Mouse (Mus musculus) T-helper 17 cell (primary cell): ENCODE results near the gene Rhbdl3.
"Not testable (repeated sequence)": the region's sequence is repeated elsewhere in the genome, so short reads cannot be mapped to it uniquely, and the experiment has no call there.

Experiments
- in situ Hi-C, 2 experiments: fragments of 300-600 bp; cut with MboI, MseI; formaldehyde crosslinking; loops; 1 replicate in 1 of 2; 2 replicates in 1 of 2; pipeline ENCODE4 v1.15.1; 2025; ENCODE audit warnings: high pct_unique_total_duplicates in 2 of 2

Gene Rhbdl3

GRCm38 (mm10) chr11:80312049-80312448, 11.3 kb downstream of the Rhbdl3 start:
- in situ Hi-C loops: no loop called here

GRCm38 (mm10) chr11:80312565-80312964, 11.9 kb downstream of the Rhbdl3 start:
- in situ Hi-C loops: no loop called here

GRCm38 (mm10) chr11:80313462-80313861, 12.8 kb downstream of the Rhbdl3 start:
- in situ Hi-C loops: no loop called here

GRCm38 (mm10) chr11:80313944-80314343, 13.2 kb downstream of the Rhbdl3 start:
- in situ Hi-C loops: no loop called here

GRCm38 (mm10) chr11:80315743-80316639, 15.3 kb downstream of the Rhbdl3 start:
- in situ Hi-C loops: no loop called here

GRCm38 (mm10) chr11:80323255-80323654, 22.5 kb downstream of the Rhbdl3 start:
- in situ Hi-C loops: no loop called here

- in situ Hi-C loops: loop anchor here in 1 of 2 experiments (25.0 kb wide), 1 partner anchor 462 kb away; no protein-coding TSS in a partner anchor
These were observed 23.9 kb downstream of the Rhbdl3 start for GRCm38 (mm10) chr11:80324636-80325035.

GRCm38 (mm10) chr11:80332709-80333400, 32.1 kb downstream of the Rhbdl3 start:
- in situ Hi-C loops: loop anchor here in 1 of 2 experiments (25.0 kb wide), 1 partner anchor 471 kb away; no protein-coding TSS in a partner anchor

GRCm38 (mm10) chr11:80335609-80336350, 35.1 kb downstream of the Rhbdl3 start:
- in situ Hi-C loops: loop anchor here in 1 of 2 experiments (25.0 kb wide), 1 partner anchor 473 kb away; no protein-coding TSS in a partner anchor

- in situ Hi-C loops: loop anchor here in 1 of 2 experiments (25.0 kb wide), 1 partner anchor 474 kb away; no protein-coding TSS in a partner anchor
These were observed 35.6 kb downstream of the Rhbdl3 start for GRCm38 (mm10) chr11:80336351-80336730.

GRCm38 (mm10) chr11:80342482-80342881, 41.8 kb downstream of the Rhbdl3 start:
- in situ Hi-C loops: loop anchor here in 1 of 2 experiments (25.0 kb wide), 1 partner anchor 480 kb away; no protein-coding TSS in a partner anchor

- in situ Hi-C loops: loop anchor here in 1 of 2 experiments (5.0 kb wide), 1 partner anchor 55 kb away; no protein-coding TSS in a partner anchor
These were observed 51.2 kb downstream of the Rhbdl3 start for GRCm38 (mm10) chr11:80351832-80352430.

GRCm38 (mm10) chr11:80354832-80355231, 54.1 kb downstream of the Rhbdl3 start:
- in situ Hi-C loops: loop anchor here in 1 of 2 experiments (5.0 kb wide), 1 partner anchor 58 kb away; no protein-coding TSS in a partner anchor

GRCm38 (mm10) chr11:80368949-80369348, 68.2 kb downstream of the Rhbdl3 start:
- in situ Hi-C loops: no loop called here

- in situ Hi-C loops: no loop called here
These were observed 75.9 kb downstream of the Rhbdl3 start for GRCm38 (mm10) chr11:80376651-80377050.

- in situ Hi-C loops: no loop called here
These were observed 77.2 kb downstream of the Rhbdl3 start, which contains the start of gene 5730455P16Rik for GRCm38 (mm10) chr11:80377712-80378451. Gene 5730455P16Rik (minus strand): TSS chr11:80378034.

GRCm38 (mm10) chr11:80378452-80379068, 77.8 kb downstream of the Rhbdl3 start:
- in situ Hi-C loops: not testable (repeated sequence)

- in situ Hi-C loops: not testable (repeated sequence)
These were observed 78.5 kb downstream of the Rhbdl3 start for GRCm38 (mm10) chr11:80379184-80379583.

GRCm38 (mm10) chr11:80382626-80383018, 81.9 kb downstream of the Rhbdl3 start:
- in situ Hi-C loops: no loop called here
